Mouse (Mus musculus) embryonic facial prominence, embryonic 11.5 days (tissue): ENCODE results near the gene Galnt18. TPM values are rescaled to one million over a fixed set of nuclear protein-coding genes. Genes with fewer than 3 reads are reported as not detected.

Experiments
- ATAC-seq: fragments of 200-750 bp; cut with Nextera tagmentation; replicated peaks from 2 replicates; pipeline ENCODE4 v1.8.0; 2017; ENCODE audit warnings: low read depth; ENCODE audit not compliant: insufficient number of reproducible peaks, low FRiP score, low TSS enrichment
- DNase-seq: peaks from one replicate; pipeline ENCODE4 v3.0.0-alpha.2; 2015; ENCODE audit warnings: low spot score
- H3K27ac ChIP-seq: fragments of 300-500 bp; sonication (generic); replicated peaks from 2 replicates; pipeline ENCODE4 v1.5.1; 2014; ENCODE audit warnings: mild to moderate bottlenecking, low read depth, low read length, control low read depth
- H3K27me3 ChIP-seq: fragments of 300-500 bp; sonication (generic); 2 replicates; pipeline ENCODE4 v1.6.1; 2014; ENCODE audit warnings: mild to moderate bottlenecking, low read length, moderate library complexity, mixed read lengths; ENCODE audit not compliant: control insufficient read depth, insufficient read depth
- H3K36me3 ChIP-seq: fragments of 300-500 bp; sonication (generic); replicated peaks from 2 replicates; pipeline ENCODE4 v1.6.1; 2014; ENCODE audit warnings: low read depth, mild to moderate bottlenecking, low read length, moderate library complexity, mixed read lengths; ENCODE audit not compliant: control insufficient read depth, insufficient read depth
- H3K4me1 ChIP-seq: fragments of 300-500 bp; sonication (generic); 2 replicates; pipeline ENCODE4 v1.6.1; 2014; ENCODE audit warnings: low read length, mixed read lengths; ENCODE audit not compliant: control insufficient read depth, insufficient read depth
- H3K4me2 ChIP-seq: fragments of 300-500 bp; sonication (generic); 2 replicates; pipeline ENCODE4 v1.6.1; 2014; ENCODE audit warnings: low read depth, mild to moderate bottlenecking, control low read depth, low read length, moderate library complexity
- H3K4me3 ChIP-seq: fragments of 300-500 bp; sonication (generic); 2 replicates; pipeline ENCODE4 v1.5.1; 2014; ENCODE audit warnings: low read depth, low read length, control low read depth
- H3K9ac ChIP-seq: fragments of 300-500 bp; sonication (generic); replicated peaks from 2 replicates; pipeline ENCODE4 v1.6.1; 2014; ENCODE audit warnings: mild to moderate bottlenecking, control low read depth, low read length
- H3K9me3 ChIP-seq: fragments of 300-500 bp; sonication (generic); replicated peaks from 2 replicates; pipeline ENCODE4 v1.6.1; 2016; ENCODE audit warnings: mild to moderate bottlenecking, low read length, inconsistent platforms, mixed read lengths; ENCODE audit not compliant: control insufficient read depth
- WGBS: fragments of 180-500 bp; shearing (Covaris S2); extraction: QIAGEN DNeasy Blood & Tissue Kit; methylation state at CpG from one replicate; pipeline ENCODE4 v1.1.7; 2014; 5-methylcytosine and 5-hydroxymethylcytosine counted together
- polyA plus RNA-seq: library from polyadenylated mRNA; unstranded; fragments of >200 nt; fragmentation: Nextera tagmentation; extraction: Ambion mirVana; gene quantifications from 2 replicates; pipeline ENCODE4 v1.2.1, GENCODE M21; 2014

Galnt18 gene
- polyA plus RNA-seq, 1 experiment from 2014 or later = 7.0 TPM

DNA sequence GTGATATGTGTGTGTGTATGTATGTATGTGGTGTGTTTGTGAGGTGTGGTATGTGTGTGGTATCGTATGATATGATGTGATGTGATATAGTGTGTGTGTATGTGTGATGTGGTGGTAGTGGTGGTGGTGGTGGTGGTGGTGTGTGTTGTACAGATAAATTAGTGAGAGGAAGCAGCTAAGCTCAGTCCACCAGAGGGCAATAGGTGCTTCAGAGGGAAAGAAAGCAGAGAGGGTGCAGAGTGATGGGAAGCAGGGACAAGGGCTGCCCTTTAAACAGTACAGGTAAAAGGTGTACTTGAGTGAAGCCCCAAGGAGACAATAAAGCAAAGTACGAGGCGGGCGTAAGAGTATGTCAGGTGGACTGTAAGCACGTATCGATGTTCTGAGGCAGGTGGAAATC is 186.1 kb downstream of the Galnt18 start:
- WGBS = 89% methylated on average over 6 of the region's 6 CpGs
- Histone ChIP-seq H3K27ac (no peak overlapping the region), H3K4me3 (no peak overlapping the region), H3K36me3 (no peaks in the 10 kb centered on the region), H3K27me3 (no peaks in the 10 kb centered on the region), H3K9me3 (no peaks in the 10 kb centered on the region), H3K9ac (no peak overlapping the region), H3K4me2 (no peak overlapping the region), H3K4me1 (no peaks in the 10 kb centered on the region)
- no peak for ATAC-seq
- DNase-seq = no peak

DNA sequence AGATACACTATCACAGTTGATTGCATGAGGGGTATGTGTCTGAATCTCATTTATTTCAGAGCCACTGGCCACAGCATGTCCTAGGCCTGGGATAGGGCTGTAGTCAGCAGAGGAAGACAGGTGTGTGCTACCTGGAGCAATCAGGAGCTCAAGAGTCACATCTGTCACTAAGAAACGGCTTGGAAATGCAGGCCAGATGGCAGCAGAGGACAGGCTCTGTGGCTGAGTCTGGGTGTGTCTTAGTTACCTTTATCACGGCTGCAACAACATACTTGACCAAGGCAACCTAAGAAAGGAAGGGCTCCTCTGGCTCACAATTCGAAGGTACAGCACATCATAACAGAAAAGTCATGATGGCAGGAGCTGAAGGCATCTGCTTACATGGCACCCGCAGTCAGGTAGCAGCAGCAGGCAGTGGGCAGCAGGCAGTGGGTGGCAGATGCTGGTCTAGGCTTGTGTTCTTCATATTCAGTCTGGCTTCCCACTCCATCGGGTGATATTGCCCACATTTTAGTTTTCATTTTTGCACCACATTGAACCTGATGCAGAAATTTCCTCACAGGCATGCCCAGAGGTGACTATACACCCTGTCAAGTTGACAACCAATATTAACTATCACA is 190.2 kb downstream of the Galnt18 start:
- Histone ChIP-seq H3K27me3 (no peaks in the 10 kb centered on the region), H3K36me3 (no peaks in the 10 kb centered on the region), H3K27ac (no peak overlapping the region), H3K9me3 (no peaks in the 10 kb centered on the region), H3K4me3 (no peak overlapping the region), H3K9ac (no peak overlapping the region), H3K4me1 (no peaks in the 10 kb centered on the region), H3K4me2 (no peak overlapping the region)
- ATAC-seq = no peak
- 70% methylated on average over 5 of the region's 5 CpGs for WGBS
- no peak for DNase-seq

GRCm38 (mm10) chr7:111588291-111588781 is 191.4 kb downstream of the Galnt18 start:
- ATAC-seq (no peak), DNase-seq (no peak)
- WGBS = 74% methylated on average over 4 of the region's 4 CpGs
- Histone ChIP-seq H3K9me3 (no peaks in the 10 kb centered on the region), H3K4me2 (no peak overlapping the region), H3K27ac (no peak overlapping the region), H3K4me3 (no peak overlapping the region), H3K36me3 (no peaks in the 10 kb centered on the region), H3K9ac (no peak overlapping the region), H3K4me1 (no peaks in the 10 kb centered on the region), H3K27me3 (no peaks in the 10 kb centered on the region)

GRCm38 (mm10) chr7:111580547-111580946 is 199.2 kb downstream of the Galnt18 start:
- Histone ChIP-seq H3K9ac (no peak overlapping the region), H3K27ac (no peak overlapping the region), H3K27me3 (no peaks in the 10 kb centered on the region), H3K36me3 (no peaks in the 10 kb centered on the region), H3K9me3 (no peaks in the 10 kb centered on the region), H3K4me2 (no peak overlapping the region), H3K4me1 (no peaks in the 10 kb centered on the region), H3K4me3 (no peak overlapping the region)
- no peak for DNase-seq
- ATAC-seq = no peak
- WGBS = 74% methylated on average over 6 of the region's 6 CpGs

DNA sequence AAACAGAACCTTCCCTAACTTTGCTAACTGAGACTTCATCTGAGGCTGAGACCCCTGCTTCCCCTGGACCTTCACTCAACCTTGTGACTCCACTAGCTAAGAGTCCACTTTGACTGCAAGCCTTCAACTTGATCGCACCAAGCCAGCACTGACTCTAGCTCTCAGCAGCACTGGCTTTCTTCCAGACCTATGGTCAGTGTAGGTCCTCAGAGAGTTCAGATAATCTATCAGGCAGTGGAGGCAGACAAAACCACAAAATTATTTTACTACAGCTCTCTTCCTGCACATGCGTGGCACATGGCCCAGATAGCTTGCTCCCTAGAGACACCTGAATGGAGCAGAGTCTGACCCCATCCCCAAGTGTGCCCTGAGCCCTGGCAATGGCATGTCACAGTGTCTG is 204.7 kb downstream of the Galnt18 start:
- Histone ChIP-seq H3K36me3 (no peaks in the 10 kb centered on the region), H3K4me2 (no peak overlapping the region), H3K27ac (no peak overlapping the region), H3K4me1 (no peaks in the 10 kb centered on the region), H3K4me3 (no peak overlapping the region), H3K9me3 (no peaks in the 10 kb centered on the region), H3K9ac (no peak overlapping the region), H3K27me3 (no peaks in the 10 kb centered on the region)
- 67% methylated on average over 2 of the region's 2 CpGs for WGBS
- ATAC-seq = no peak
- DNase-seq = no peak

DNA sequence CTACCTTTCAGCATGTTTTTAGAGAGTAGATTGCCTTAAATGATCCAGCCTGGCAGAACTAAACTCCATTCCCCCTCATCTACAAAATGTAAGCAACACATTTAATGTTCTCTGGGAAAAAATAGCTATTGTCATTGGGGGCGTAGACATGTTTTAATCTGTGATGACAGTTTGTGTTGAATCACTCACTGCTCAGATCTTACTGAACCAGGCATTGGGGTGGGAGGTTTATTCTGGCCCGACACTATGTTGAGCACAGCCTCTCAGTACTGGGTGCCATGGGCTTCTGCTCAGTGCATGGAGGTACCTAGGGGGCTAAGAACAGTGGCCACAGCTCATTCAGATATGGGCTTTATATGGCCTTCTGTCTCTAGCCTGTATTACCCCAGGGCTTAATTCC is 207.4 kb downstream of the Galnt18 start:
- no peak for DNase-seq
- H3K4me3 ChIP-seq = no peak overlapping the region
- H3K36me3 ChIP-seq = no peaks in the 10 kb centered on the region
- no peak overlapping the region for H3K27ac ChIP-seq
- 88% methylated on average over 2 of the region's 2 CpGs for WGBS
- no peak for ATAC-seq
- H3K9ac ChIP-seq = no peak overlapping the region
- H3K27me3 ChIP-seq = no peaks in the 10 kb centered on the region
- no peaks in the 10 kb centered on the region for H3K9me3 ChIP-seq
- H3K4me2 ChIP-seq = no peak overlapping the region
- no peaks in the 10 kb centered on the region for H3K4me1 ChIP-seq

DNA sequence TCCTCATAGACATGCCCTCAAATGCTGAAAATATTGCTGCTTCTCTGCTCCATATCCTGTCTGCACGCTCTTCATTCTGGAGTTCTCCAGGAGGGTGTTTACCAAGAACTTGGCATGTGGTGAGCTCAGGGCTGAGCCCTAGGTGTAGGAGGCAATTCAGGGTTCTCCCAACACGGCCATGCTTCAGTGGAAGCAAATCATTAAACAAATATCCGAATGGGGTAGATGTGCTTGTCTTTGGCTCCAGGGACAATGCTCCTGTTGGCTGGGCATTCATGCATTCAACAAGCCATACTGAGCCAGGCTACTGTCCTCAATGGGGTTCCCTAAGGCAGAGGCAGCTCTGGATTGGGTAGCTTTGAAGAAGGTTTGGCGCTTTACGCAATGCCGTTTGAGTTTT is 212.9 kb downstream of the Galnt18 start:
- Histone ChIP-seq H3K9ac (no peak overlapping the region), H3K4me1 (no peaks in the 10 kb centered on the region), H3K4me3 (no peak overlapping the region), H3K9me3 (no peaks in the 10 kb centered on the region), H3K36me3 (no peaks in the 10 kb centered on the region), H3K27me3 (no peaks in the 10 kb centered on the region), H3K4me2 (no peak overlapping the region), H3K27ac (no peak overlapping the region)
- ATAC-seq (no peak), DNase-seq (no peak)
- WGBS = 84% methylated on average over 6 of the region's 6 CpGs

- no peak overlapping the region for H3K27ac ChIP-seq
- no peak overlapping the region for H3K9ac ChIP-seq
- H3K4me1 ChIP-seq = no peaks in the 10 kb centered on the region
- no peaks in the 10 kb centered on the region for H3K27me3 ChIP-seq
- peaks cover 4% of the 10 kb centered on the region; the same call in 1 of the 2 replicates for H3K9me3 ChIP-seq
- WGBS = 77% methylated on average over 9 of the region's 9 CpGs
- DNase-seq = no peak
- no peak for ATAC-seq
- H3K4me3 ChIP-seq = no peak overlapping the region
- no peaks in the 10 kb centered on the region for H3K36me3 ChIP-seq
- H3K4me2 ChIP-seq = no peak overlapping the region
Measured at GRCm38 (mm10) chr7:111563316-111564110, 216.3 kb downstream of the Galnt18 start.
